Mouse (Mus musculus) testis, adult 2 months (tissue): ENCODE results near the gene Ints3. TPM values are rescaled to one million over a fixed set of nuclear protein-coding genes. Genes with fewer than 3 reads are reported as not detected.

Source experiments
- H3K27ac ChIP-seq: fragments of 200-500 bp; 2 replicates; pipeline ENCODE4 v1.5.1; 2012; ENCODE audit warnings: low read depth, low read length; ENCODE audit not compliant: control insufficient read depth, insufficient read depth
- H3K27me3 ChIP-seq: fragments of 200-500 bp; 2 replicates; pipeline ENCODE4 v1.6.1; 2012; ENCODE audit warnings: mild to moderate bottlenecking, low read length, moderate library complexity; ENCODE audit not compliant: control insufficient read depth, insufficient read depth
- H3K36me3 ChIP-seq: fragments of 200-500 bp; 2 replicates; pipeline ENCODE4 v1.6.1; 2012; ENCODE audit warnings: mild to moderate bottlenecking, low read length; ENCODE audit not compliant: control insufficient read depth, insufficient read depth
- H3K4me1 ChIP-seq: fragments of 200-500 bp; 2 replicates; pipeline ENCODE4 v1.6.1; 2012; ENCODE audit warnings: low read length; ENCODE audit not compliant: control insufficient read depth, insufficient read depth
- H3K4me3 ChIP-seq: fragments of 200-500 bp; 2 replicates; pipeline ENCODE4 v1.5.1; 2012; ENCODE audit warnings: low read depth, mild to moderate bottlenecking, low read length, moderate library complexity, mixed read lengths; ENCODE audit not compliant: control insufficient read depth
- CTCF ChIP-seq: fragments of 200-500 bp; IDR thresholded peaks from 2 replicates; pipeline ENCODE4 v1.5.1; 2012; ENCODE audit warnings: low read depth, mild to moderate bottlenecking, inconsistent platforms, low read length, moderate library complexity; ENCODE audit not compliant: control insufficient read depth, insufficient read depth, insufficient replicate concordance
- POLR2A ChIP-seq: fragments of 200-500 bp; IDR thresholded peaks from 2 replicates; pipeline ENCODE4 v1.6.1; 2012; ENCODE audit warnings: low read depth, mild to moderate bottlenecking, inconsistent platforms, low read length, moderate library complexity; ENCODE audit not compliant: control insufficient read depth
- polyA plus RNA-seq: library from polyadenylated mRNA; depleted of rRNA; stranded (reverse); fragments of >200 nt; gene quantifications from 2 replicates; pipeline ENCODE4 v1.2.3, GENCODE M21; 2012

The Ints3 gene
- polyA plus RNA-seq, 1 experiment = 19.1 TPM

GRCm38 (mm10) chr3:90427574-90427973 lies 5.8 kb downstream of the Ints3 start:
- no peak overlapping the region for H3K4me3 ChIP-seq
- no peak for TF ChIP-seq CTCF
- TF ChIP-seq POLR2A = no peak
- no peaks in the 10 kb centered on the region; the same call in none of the 2 replicates for H3K4me1 ChIP-seq
- H3K27me3 ChIP-seq = no peaks in the 10 kb centered on the region
- peaks cover under 1% of the 10 kb centered on the region; the same call in 1 of the 2 replicates for H3K36me3 ChIP-seq
- no peak overlapping the region for H3K27ac ChIP-seq

- Histone ChIP-seq H3K4me3 (no peak overlapping the region), H3K27ac (peak overlapping the region; percentile 76), H3K4me1 (no peaks in the 10 kb centered on the region; the same call in 1 of the 2 replicates), H3K27me3 (no peaks in the 10 kb centered on the region), H3K36me3 (peaks cover 2% of the 10 kb centered on the region)
- TF ChIP-seq CTCF (no peak), POLR2A (no peak)
Observed at GRCm38 (mm10) chr3:90425499-90425898, 7.9 kb downstream of the Ints3 start.

DNA sequence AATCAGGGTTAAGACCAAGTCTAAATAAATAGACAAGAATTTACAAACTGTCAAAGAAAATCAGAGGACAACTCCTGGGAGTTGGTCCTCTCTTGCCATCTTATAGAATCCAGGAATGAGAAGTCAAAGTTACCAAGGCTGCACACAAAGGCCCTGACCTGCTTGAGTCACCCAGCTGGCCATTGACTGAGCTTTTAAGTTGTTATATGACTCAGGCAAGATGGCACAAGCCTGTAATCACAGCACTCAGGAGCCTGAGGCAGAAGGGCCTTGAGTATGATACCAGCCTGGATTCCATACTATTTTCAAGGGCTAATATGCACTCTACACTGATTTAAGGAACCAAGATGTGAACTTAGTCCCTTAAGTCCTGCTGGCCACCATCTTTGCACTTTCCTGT lies 9.9 kb downstream of the Ints3 start:
- H3K27me3 ChIP-seq = no peaks in the 10 kb centered on the region
- peaks cover 2% of the 10 kb centered on the region for H3K36me3 ChIP-seq
- TF ChIP-seq CTCF (no peak), POLR2A (no peak)
- H3K4me3 ChIP-seq = no peak overlapping the region
- H3K4me1 ChIP-seq = no peaks in the 10 kb centered on the region; the same call in 1 of the 2 replicates
- H3K27ac ChIP-seq = no peak overlapping the region

DNA sequence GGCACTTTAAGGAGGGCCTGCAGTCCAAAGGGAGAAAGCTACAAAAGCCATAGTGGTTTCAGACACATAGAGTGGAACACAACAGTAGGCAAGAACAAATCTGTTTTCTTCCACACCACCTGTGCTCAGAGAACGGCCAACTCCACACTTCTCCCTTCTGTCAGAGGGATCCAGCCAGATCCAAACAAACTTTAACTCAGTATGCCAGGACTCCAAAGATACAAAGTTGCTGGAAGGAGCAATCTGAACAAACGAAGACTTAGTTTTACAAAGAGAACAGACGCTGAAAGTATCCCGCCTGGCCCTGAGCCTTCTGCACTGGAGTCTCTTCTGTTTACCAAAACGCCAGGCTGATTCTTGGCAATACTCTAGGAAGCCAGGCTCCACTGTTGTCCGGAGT lies 12.7 kb downstream of the Ints3 start:
- no peak for TF ChIP-seq POLR2A
- no peak for TF ChIP-seq CTCF
- no peaks in the 10 kb centered on the region for H3K27me3 ChIP-seq
- H3K36me3 ChIP-seq = peaks cover 3% of the 10 kb centered on the region
- peak overlapping the region; percentile 78 for H3K27ac ChIP-seq
- no peak overlapping the region for H3K4me3 ChIP-seq
- H3K4me1 ChIP-seq = no peaks in the 10 kb centered on the region; the same call in 1 of the 2 replicates

GRCm38 (mm10) chr3:90413011-90413396 lies 20.4 kb downstream of the Ints3 start:
- Histone ChIP-seq H3K4me1 (no peaks in the 10 kb centered on the region), H3K4me3 (no peak overlapping the region), H3K27ac (peak overlapping the region; percentile 61), H3K36me3 (peaks cover 3% of the 10 kb centered on the region), H3K27me3 (no peaks in the 10 kb centered on the region)
- TF ChIP-seq POLR2A = no peak
- TF ChIP-seq CTCF = no peak

DNA sequence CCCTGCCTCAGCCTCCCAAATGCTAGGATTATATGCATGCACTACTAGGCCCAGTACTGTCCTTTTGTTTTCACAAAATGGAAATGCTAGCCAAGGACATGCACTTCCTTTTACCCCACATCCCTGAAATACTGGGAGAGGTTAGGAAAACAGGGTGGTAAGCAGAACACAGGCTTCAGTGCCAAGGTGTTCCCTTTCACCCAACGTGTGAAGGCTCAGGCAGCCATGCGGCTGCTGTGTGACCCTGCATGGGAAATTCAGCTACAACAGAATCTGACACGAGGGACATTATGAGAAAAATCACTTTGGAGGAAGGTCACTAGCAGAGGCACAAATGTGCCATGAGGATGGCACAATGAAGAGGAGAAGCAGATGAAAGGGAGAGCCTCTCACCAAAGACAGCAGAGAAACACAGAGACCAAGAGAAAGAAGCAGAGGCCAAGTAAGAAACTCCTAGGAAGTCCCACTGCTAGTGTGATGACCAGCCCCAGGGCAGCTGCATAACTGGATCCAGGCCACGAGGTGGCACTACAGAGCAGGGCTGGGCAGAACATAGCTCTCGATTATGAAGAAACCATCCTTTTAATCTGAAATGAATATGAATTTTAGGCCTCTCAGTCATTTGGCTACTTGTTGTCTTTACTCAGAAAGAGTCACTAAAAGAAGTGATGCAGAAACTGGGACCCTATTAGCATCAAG lies 21.0 kb downstream of the Ints3 start:
- Histone ChIP-seq H3K27ac (peak overlapping the region; percentile 62), H3K36me3 (peaks cover 3% of the 10 kb centered on the region), H3K27me3 (no peaks in the 10 kb centered on the region), H3K4me1 (no peaks in the 10 kb centered on the region), H3K4me3 (no peak overlapping the region)
- peak; percentile 68; the same call in 1 of the 2 replicates for TF ChIP-seq CTCF
- no peak for TF ChIP-seq POLR2A

DNA sequence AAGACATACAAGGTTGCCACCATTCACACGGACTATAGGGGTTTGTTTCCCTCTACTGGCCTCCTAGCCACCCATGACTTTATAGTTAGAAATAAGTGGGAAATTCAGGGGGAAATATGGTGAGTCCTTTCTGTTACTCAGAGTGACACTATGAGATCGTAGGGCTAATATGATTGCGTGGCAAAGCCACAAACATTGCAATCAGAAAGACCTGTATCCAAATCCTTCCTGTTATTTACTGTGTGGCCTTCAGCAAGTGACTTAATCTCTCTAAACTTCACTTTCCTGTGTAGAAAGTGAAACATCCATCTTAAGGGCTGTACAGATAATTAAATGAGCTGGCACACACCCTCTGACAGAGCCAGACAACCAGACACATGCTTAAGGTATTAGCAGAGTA lies 24.7 kb downstream of the Ints3 start:
- Histone ChIP-seq H3K36me3 (peaks cover 2% of the 10 kb centered on the region), H3K4me1 (no peaks in the 10 kb centered on the region), H3K4me3 (peak overlapping the region; percentile 74; the same call in 1 of the 2 replicates), H3K27ac (no peak overlapping the region), H3K27me3 (no peaks in the 10 kb centered on the region)
- TF ChIP-seq POLR2A (no peak), CTCF (no peak)

GRCm38 (mm10) chr3:90406414-90406813 lies 27.0 kb downstream of the Ints3 start:
- no peaks in the 10 kb centered on the region for H3K4me1 ChIP-seq
- no peaks in the 10 kb centered on the region for H3K27me3 ChIP-seq
- H3K27ac ChIP-seq = no peak overlapping the region
- H3K4me3 ChIP-seq = no peak overlapping the region
- peaks cover 4% of the 10 kb centered on the region for H3K36me3 ChIP-seq
- no peak for TF ChIP-seq CTCF
- TF ChIP-seq POLR2A = no peak
